Mouse (Mus musculus): ENCODE measurements around the gene Cyp21a1.
"Not testable (repeated sequence)": the region's sequence is repeated elsewhere in the genome, so short reads cannot be mapped to it uniquely, and the experiment has no call there.

Cyp21a1 gene

DNA sequence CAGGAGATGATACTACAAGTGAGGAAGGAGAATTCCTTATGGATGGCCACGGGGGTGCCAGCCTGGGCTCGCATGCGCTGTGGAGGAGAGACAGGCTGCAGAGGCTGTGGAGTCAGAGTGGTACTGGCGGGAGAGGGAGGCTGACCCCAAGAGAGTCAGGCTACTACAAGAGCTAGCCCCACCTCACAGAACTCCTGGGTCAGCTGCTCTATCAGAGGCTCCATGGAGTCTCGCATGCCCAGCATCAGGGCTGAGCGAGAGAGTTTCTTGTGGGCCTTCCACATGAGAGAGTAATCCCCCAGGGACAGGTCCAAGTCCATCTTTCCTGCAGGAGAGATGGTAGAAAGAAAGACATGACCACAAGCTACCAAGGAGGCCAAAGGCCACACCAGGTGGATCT lies 994 bp downstream of the Cyp21a1 start:
- not testable (repeated sequence) for DNase-seq

DNA sequence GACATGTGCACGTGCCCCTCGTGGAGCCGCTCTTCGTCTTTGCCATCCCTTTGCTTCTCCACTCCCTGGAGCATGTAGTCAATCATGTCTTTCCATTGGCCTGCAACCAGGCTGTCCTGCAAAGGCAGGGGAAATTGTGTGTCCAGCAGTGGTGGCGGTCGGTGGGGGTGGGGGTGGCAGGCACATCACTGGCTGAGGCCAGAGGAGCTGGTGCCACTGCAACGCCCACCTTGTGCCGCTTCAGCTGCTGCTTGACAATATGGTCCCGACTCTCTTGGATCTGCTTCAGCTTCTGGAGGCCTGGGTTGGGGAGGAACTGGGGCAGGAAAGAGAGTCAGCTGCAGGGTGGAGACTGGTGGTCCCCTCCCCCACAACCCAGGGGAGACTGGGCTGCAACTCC lies 1.6 kb downstream of the Cyp21a1 start:
- DNase-seq = not testable (repeated sequence)

DNA sequence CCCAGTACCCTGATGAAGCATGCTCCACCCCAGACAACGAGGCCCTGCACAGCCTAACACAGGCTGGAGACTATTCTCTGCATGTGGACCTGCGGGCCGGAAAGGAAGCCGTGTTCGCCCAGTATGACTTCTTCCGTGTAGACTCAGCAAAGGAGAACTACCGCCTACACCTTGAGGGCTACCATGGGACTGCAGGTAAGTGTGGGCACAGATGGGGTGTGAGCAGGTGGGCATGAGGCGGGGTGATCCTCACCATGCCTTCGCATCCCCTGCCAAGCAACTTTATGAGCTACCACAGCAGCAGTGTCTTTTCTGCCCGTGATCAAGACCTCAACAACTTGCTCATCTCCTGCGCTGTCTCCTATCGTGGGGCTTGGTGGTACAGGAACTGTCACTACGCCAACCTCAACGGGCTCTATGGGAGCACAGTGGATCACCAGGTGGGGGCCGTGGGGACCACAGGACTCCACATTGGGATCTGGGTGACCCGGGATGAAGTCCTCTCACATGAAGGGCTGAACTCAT lies 3.5 kb downstream of the Cyp21a1 start:
- DNase-seq = peak in 1 of 2 experiments; percentile 14

GRCm38 (mm10) chr17:34799531-34799925 lies 4.8 kb downstream of the Cyp21a1 start:
- DNase-seq = no peak

GRCm38 (mm10) chr17:34798866-34799530 lies 5.4 kb downstream of the Cyp21a1 start:
- no peak for DNase-seq

GRCm38 (mm10) chr17:34798071-34798470 lies 6.3 kb downstream of the Cyp21a1 start:
- not testable (repeated sequence) for DNase-seq

DNA sequence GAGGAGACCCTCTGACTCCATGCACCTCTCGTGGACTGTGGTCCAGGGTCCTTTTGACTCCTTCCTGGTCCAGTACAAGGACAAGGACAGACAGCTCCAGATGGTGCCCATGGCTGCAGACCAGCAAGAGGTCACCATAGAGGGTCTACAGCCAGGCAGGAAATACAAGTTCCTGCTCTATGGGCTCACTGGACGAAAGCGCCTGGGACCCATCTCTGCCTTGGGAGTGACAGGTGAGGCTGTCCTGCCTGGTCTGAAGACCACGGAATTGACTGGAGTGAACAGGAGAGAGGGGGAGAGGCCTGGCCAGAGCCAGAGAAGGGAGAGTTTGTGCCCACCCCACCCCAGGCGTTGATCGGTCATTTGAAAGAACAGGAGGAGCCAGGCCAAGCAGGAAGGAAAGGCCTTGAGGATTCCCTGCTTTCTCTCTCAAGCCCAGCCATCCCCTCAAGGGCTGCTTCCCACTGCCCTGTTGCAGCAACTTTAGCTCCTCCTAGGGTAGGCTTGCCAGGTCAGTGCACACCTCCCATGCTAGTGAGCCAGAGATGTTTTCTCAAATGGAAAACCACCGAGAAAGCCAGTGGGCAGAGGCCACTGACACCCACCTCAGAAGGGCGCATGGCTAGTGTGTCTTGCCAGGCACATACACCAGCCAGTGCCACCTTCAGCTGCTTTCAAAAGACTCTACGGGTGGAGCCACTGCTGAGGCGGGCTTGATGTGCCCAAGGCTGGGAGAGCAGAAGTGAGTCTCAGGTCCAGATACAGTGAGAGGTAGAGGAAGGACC lies 7.0 kb downstream of the Cyp21a1 start:
- DNase-seq = not testable (repeated sequence)

DNA sequence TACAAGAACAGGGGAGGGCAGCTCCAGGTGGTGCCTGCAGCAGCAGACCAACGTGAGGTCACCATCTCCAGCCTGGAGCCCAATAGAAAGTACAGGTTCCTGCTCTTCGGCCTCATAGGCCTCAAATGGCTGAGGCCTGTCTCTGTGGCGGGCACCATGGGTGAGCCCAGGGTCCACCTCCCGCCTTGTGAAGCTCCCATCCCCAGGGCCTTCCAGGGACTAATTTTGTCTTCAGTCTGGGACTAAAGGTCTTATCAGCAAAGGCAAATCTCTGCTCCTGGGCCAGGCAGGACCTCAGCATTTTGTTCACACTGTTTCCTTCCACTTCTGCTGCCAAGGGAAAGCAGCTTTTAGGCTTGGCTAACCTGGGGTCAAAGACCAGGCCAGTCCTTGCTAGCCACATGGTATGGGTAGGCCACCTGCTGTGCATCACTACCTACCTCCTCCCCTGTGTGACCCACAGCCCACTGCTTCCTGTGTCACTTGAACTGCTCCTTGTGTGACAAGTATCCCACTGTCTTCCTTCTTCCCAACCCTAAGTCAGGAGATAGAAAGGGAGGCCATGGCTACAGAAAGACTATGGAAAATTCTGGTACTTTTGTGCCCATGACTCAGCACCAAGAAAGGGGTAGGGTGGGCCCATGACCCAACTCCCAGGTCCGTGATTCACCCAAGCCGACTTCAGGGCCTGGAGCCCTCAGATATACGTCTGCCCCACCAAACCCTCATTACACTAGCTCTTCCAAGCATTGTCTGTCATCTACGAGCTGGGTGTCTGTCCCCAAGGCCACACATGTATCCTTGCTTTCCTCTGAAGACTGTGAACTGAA lies 7.8 kb downstream of the Cyp21a1 start:
- DNase-seq = no peak

- DNase-seq = peak; percentile 24 to 65
Measured at GRCm38 (mm10) chr17:34795633-34796032, 8.7 kb downstream of the Cyp21a1 start.

GRCm38 (mm10) chr17:34795016-34795415 lies 9.3 kb downstream of the Cyp21a1 start:
- DNase-seq = no peak

GRCm38 (mm10) chr17:34777680-34778325 lies 26.6 kb downstream of the Cyp21a1 start:
- DNase-seq = no peak

- DNase-seq = no peak
Measured at GRCm38 (mm10) chr17:34761471-34761870, 42.9 kb downstream of the Cyp21a1 start.
